Mouse (Mus musculus) liver, embryonic 14.5 days (tissue): ENCODE measurements around the gene Rock2. TPM values are rescaled to one million over a fixed set of nuclear protein-coding genes. Genes with fewer than 3 reads are reported as not detected.

Experiments used
- ATAC-seq: fragments of 200-750 bp; cut with Nextera tagmentation; 2 replicates; pipeline ENCODE4 v1.8.0; 2017; ENCODE audit warnings: moderate number of reproducible peaks, mild to moderate bottlenecking, moderate library complexity; ENCODE audit not compliant: insufficient read depth
- DNase-seq, 3 experiments: peaks; one replicate each; pipeline ENCODE4 v3.0.0-alpha.2; 2012 to 2013; ENCODE audit warnings: low read depth in 3 of 3, low spot score in 3 of 3
- H3K27ac ChIP-seq: fragments of 300-500 bp; sonication (generic); 2 replicates; pipeline ENCODE4 v1.5.1; 2014; ENCODE audit warnings: moderate library complexity, mild to moderate bottlenecking, control low read depth, inconsistent platforms
- H3K27me3 ChIP-seq: fragments of 300-500 bp; sonication (generic); 2 replicates; pipeline ENCODE4 v1.6.1; 2014; ENCODE audit warnings: mild to moderate bottlenecking, low read length, moderate library complexity; ENCODE audit not compliant: control insufficient read depth, insufficient read depth
- H3K36me3 ChIP-seq: fragments of 300-500 bp; sonication (generic); replicated peaks from 2 replicates; pipeline ENCODE4 v1.6.1; 2014; ENCODE audit warnings: low read depth; ENCODE audit not compliant: control insufficient read depth, insufficient read depth
- H3K4me1 ChIP-seq, 2 experiments: fragments of 200-500 bp in 1 of 2; fragments of 300-500 bp in 1 of 2; sonication (generic) in 1 of 2; replicated peaks; 2 replicates each; pipeline ENCODE4 v1.6.1; 2012 to 2014; ENCODE audit warnings: antibody characterized with exemption in 1 of 2, inconsistent platforms in 1 of 2, low read length in 1 of 2; ENCODE audit not compliant: control insufficient read depth in 2 of 2, insufficient read depth in 2 of 2
- H3K4me2 ChIP-seq: fragments of 300-500 bp; sonication (generic); 2 replicates; pipeline ENCODE4 v1.6.1; 2014; ENCODE audit warnings: low read depth, mild to moderate bottlenecking, control low read depth, moderate library complexity
- H3K4me3 ChIP-seq, 2 experiments: fragments of 200-500 bp in 1 of 2; fragments of 300-500 bp in 1 of 2; sonication (generic) in 1 of 2; 2 replicates each; pipeline ENCODE4 v1.5.1; 2012 to 2014; ENCODE audit warnings: low read depth in 2 of 2, low read length in 2 of 2, mild to moderate bottlenecking in 2 of 2, control low read depth in 1 of 2, inconsistent platforms in 1 of 2, moderate library complexity in 1 of 2; ENCODE audit not compliant: insufficient read depth in 1 of 2
- H3K9ac ChIP-seq: fragments of 300-500 bp; sonication (generic); replicated peaks from 2 replicates; pipeline ENCODE4 v1.6.1; 2014; ENCODE audit warnings: mild to moderate bottlenecking, control low read depth, moderate library complexity
- H3K9me3 ChIP-seq: fragments of 300-500 bp; sonication (generic); 2 replicates; pipeline ENCODE4 v1.6.1; 2016; ENCODE audit warnings: low read length, mixed read lengths; ENCODE audit not compliant: control insufficient read depth
- CTCF ChIP-seq: IDR thresholded peaks from 2 replicates; pipeline ENCODE4 v1.5.1; 2016; ENCODE audit warnings: antibody characterized with exemption, low read depth, control low read depth
- EP300 ChIP-seq: IDR thresholded peaks from 2 replicates; pipeline ENCODE4 v1.6.1; 2016; ENCODE audit warnings: antibody characterized with exemption, low read depth
- WGBS: fragments of 180-500 bp; shearing (Covaris S2); extraction: QIAGEN DNeasy Blood & Tissue Kit; methylation state at CpG from one replicate; pipeline ENCODE4 v1.1.7; 2014; ENCODE audit not compliant: insufficient replicate concordance; 5-methylcytosine and 5-hydroxymethylcytosine counted together
- polyA plus RNA-seq, 2 experiments: library from polyadenylated mRNA; depleted of rRNA in 1 of 2; stranded (reverse) in 1 of 2; unstranded in 1 of 2; fragments of >200 nt; fragmentation: Nextera tagmentation in 1 of 2; extraction: Ambion mirVana in 1 of 2; gene quantifications; 2 replicates each; pipeline versions ENCODE4 v1.2.1 to v1.2.3; 2012 to 2014

Rock2 gene
- polyA plus RNA-seq, 2 experiments = 5.1 to 5.7 TPM

GRCm38 (mm10) chr12:16896073-16896789, 1.5 kb downstream of the Rock2 start:
- Histone ChIP-seq H3K4me2 (peak overlapping the region; percentile 96), H3K27me3 (no peaks in the 10 kb centered on the region), H3K27ac (peak overlapping the region; percentile 29), H3K9ac (peak overlapping the region; percentile 91), H3K9me3 (no peaks in the 10 kb centered on the region), H3K36me3 (no peaks in the 10 kb centered on the region), H3K4me1 (peaks cover 38 to 39% of the 10 kb centered on the region in 2 experiments), H3K4me3 (peak overlapping the region; percentile 76 to 99)
- WGBS = 12% methylated on average over 8 of the region's 8 CpGs
- no peak for DNase-seq
- ATAC-seq = no peak
- TF ChIP-seq EP300 = no peak
- no peak for TF ChIP-seq CTCF

DNA sequence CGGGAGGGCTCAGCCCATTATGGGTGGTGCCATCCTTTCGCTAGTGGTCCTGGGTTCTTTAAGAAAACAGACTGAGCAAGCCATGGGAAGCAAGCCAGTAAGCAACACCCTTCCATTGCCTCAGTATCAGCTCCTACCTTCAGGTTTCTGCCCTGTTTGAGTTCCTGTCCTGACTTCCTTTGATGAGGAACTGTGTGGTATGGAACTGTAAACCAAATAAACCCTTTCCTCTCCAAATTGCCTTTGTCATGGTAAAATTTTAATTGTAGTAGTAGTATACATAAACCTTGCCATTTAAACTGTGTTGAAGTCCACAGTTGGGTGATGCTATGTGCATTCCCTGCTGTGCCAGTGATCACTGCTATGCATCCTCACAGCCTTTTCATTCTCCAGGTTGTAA, 2.5 kb downstream of the Rock2 start:
- TF ChIP-seq CTCF (no peak), EP300 (no peak)
- Histone ChIP-seq H3K4me2 (peak overlapping the region; percentile 96), H3K27me3 (no peaks in the 10 kb centered on the region), H3K36me3 (no peaks in the 10 kb centered on the region), H3K9ac (no peak overlapping the region), H3K27ac (no peak overlapping the region), H3K4me1 (peaks cover 39 to 40% of the 10 kb centered on the region in 2 experiments), H3K4me3 (no peak overlapping the region), H3K9me3 (no peaks in the 10 kb centered on the region)
- DNase-seq (no peak), ATAC-seq (no peak)
- WGBS = 43% methylated on average over 2 of the region's 2 CpGs

- TF ChIP-seq EP300 (no peak), CTCF (no peak)
- H3K9ac ChIP-seq = no peak overlapping the region
- no peaks in the 10 kb centered on the region for H3K36me3 ChIP-seq
- no peak for DNase-seq
- no peak overlapping the region for H3K27ac ChIP-seq
- no peak for ATAC-seq
- whole genome bisulfite sequencing = 42% methylated on average over 2 of the region's 2 CpGs
- no peaks in the 10 kb centered on the region for H3K9me3 ChIP-seq
- H3K4me2 ChIP-seq = no peak overlapping the region
- H3K4me1 ChIP-seq = peaks cover 36 to 37% of the 10 kb centered on the region in 2 experiments
- H3K27me3 ChIP-seq = no peaks in the 10 kb centered on the region
- no peak overlapping the region for H3K4me3 ChIP-seq
Measured at GRCm38 (mm10) chr12:16898221-16898620, 3.5 kb downstream of the Rock2 start.

DNA sequence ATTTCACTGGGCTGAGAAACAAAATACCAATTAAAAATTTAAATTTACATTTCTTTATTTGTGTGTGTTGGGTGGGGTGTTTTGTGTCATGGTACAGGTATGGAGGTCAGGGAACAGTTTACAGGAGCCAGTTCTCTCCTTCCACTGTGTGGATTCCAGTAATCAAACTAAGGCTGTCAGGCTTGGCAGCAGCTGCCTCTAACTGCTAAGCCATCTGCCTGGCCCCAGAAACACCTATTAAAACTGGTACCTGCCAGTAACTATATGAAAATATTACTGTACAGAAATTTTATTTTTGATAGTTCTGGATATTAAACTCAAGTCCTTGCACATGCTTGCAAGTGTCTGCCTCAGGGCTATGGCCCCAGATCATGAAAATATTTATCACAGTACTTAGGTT, 4.1 kb downstream of the Rock2 start:
- no peaks in the 10 kb centered on the region for H3K9me3 ChIP-seq
- peaks cover 31 to 34% of the 10 kb centered on the region in 2 experiments for H3K4me1 ChIP-seq
- no peak overlapping the region for H3K27ac ChIP-seq
- ATAC-seq = no peak
- TF ChIP-seq CTCF (no peak), EP300 (no peak)
- H3K36me3 ChIP-seq = no peaks in the 10 kb centered on the region
- no peak for DNase-seq
- H3K4me3 ChIP-seq = no peak overlapping the region
- H3K9ac ChIP-seq = no peak overlapping the region
- H3K4me2 ChIP-seq = no peak overlapping the region
- no peaks in the 10 kb centered on the region for H3K27me3 ChIP-seq

- ATAC-seq = no peak
- H3K27me3 ChIP-seq = no peaks in the 10 kb centered on the region
- no peak overlapping the region for H3K4me3 ChIP-seq
- no peaks in the 10 kb centered on the region for H3K36me3 ChIP-seq
- no peaks in the 10 kb centered on the region for H3K9me3 ChIP-seq
- no peak for TF ChIP-seq CTCF
- no peak for TF ChIP-seq EP300
- H3K4me2 ChIP-seq = no peak overlapping the region; the same call in 1 of the 2 replicates
- no peak overlapping the region for H3K27ac ChIP-seq
- DNase-seq = no peak
- 1% methylated on average over 3 of the region's 3 CpGs for WGBS
- H3K4me1 ChIP-seq = peaks cover 27 to 32% of the 10 kb centered on the region in 2 experiments
- no peak overlapping the region for H3K9ac ChIP-seq
Measured at GRCm38 (mm10) chr12:16900625-16901222, 6.0 kb downstream of the Rock2 start.
